Mouse (Mus musculus): Measurements from ENCODE around the gene Gda. TPM values are rescaled to one million over a fixed set of nuclear protein-coding genes. Genes with fewer than 3 reads are reported as not detected.

The Gda gene
- total RNA-seq (2023): 0.21 to 0.37 TPM (median 0.26 TPM) in 4 replicates

DNA sequence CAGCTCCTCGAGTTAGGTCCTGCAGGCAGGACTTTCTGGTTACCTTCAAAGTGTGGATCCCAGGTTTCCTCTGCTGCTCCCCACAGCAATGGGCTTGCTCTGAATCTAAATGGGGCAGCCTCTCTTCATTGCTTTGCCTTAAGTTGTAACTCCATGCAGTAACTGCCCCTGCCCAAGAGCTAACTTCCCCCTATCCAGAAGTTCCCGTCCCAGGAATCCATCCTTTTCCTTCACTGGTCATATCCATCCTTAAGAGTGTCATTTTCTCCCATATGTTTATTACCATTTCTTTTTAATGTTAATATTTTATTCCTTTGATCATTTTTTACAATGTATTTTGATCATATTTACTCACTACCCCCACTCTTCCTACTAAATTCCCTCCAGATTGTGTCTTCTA is at the start of gene Gda:
Gda (minus strand) TSS at position 101 of the 400 bp plus-strand sequence.

Other genes with a start within 250 kb of the Gda start
- gene Zfand5, start 201.2 kb downstream of the Gda start, total RNA-seq (2023): 140 to 146 TPM (median 145 TPM) in 4 replicates
- 124 to 144 TPM (median 130 TPM) in 4 replicates for gene 1110059E24Rik, start 179.5 kb upstream of the Gda start, total RNA-seq (2023)
- gene Abhd17b, start 179.7 kb upstream of the Gda start, total RNA-seq (2023): 136 to 153 TPM (median 139 TPM) in 4 replicates